Mouse (Mus musculus): ENCODE data around the gene March6.

DNA sequence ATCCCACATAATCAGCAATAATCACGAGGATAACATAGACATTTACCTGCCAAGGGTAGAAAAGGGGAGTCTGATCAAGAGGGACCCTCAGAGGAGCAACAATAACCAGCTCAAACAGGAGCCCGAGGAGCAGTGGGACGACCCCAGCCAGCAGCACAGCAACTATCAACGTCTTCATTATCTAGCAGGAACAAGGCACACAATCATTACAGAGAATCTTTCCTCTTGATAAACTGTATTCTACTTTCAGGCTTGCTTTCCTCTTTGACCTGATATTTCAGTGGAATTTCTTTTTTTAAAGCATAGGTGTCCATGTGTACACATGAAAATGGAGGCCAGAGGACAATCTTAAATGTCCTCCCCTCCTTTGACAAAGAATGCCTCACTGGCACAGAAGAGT is 61.4 kb downstream of the March6 start:
- TF ChIP-seq POLR2A (IDR thresholded peaks at IDR 0.05; ENCODE audit: low read depth, low read length) (no peak), CTCF (conservative IDR thresholded peaks at IDR 0.05; ENCODE audit: insufficient read depth, insufficient read length, low read depth, low read length) (no peak)

Measured in kidney, adult 2 months (tissue).